Mouse (Mus musculus) ovary, postnatal 36 days (tissue): ENCODE results near the gene Eya2.
"Not testable (repeated sequence)": the region's sequence is repeated elsewhere in the genome, so short reads cannot be mapped to it uniquely, and the experiment has no call there.

Experiments
- DNase-seq: peaks from one replicate; pipeline ENCODE4 v3.0.0; 2022; ENCODE audit warnings: low spot score, mixed read lengths

Eya2 gene

GRCm38 (mm10) chr2:165594907-165595675 lies at the start of gene Eya2:
TSS of gene Eya2 (plus strand) at chr2:165595032.
- peak; percentile 58 for DNase-seq

GRCm38 (mm10) chr2:165545687-165546086 lies 49.1 kb upstream of the Eya2 start:
- DNase-seq = no peak

- DNase-seq = no peak
Measured at GRCm38 (mm10) chr2:165546341-165546740, 48.5 kb upstream of the Eya2 start.

GRCm38 (mm10) chr2:165547410-165547809 lies 47.4 kb upstream of the Eya2 start:
- no peak for DNase-seq

GRCm38 (mm10) chr2:165548627-165549026 lies 46.2 kb upstream of the Eya2 start:
- DNase-seq = no peak

- DNase-seq = not testable (repeated sequence)
Measured at GRCm38 (mm10) chr2:165550410-165550809, 44.4 kb upstream of the Eya2 start.

GRCm38 (mm10) chr2:165554066-165554465 lies 40.8 kb upstream of the Eya2 start:
- DNase-seq = no peak

GRCm38 (mm10) chr2:165557278-165557677 lies 37.6 kb upstream of the Eya2 start:
- DNase-seq = no peak

- DNase-seq = no peak
Measured at GRCm38 (mm10) chr2:165558916-165559315, 35.9 kb upstream of the Eya2 start.

GRCm38 (mm10) chr2:165559506-165560235 lies 35.2 kb upstream of the Eya2 start:
- DNase-seq = no peak

- no peak for DNase-seq
Measured at GRCm38 (mm10) chr2:165561861-165562260, 33.0 kb upstream of the Eya2 start.

GRCm38 (mm10) chr2:165563298-165564058 lies 31.4 kb upstream of the Eya2 start:
- peak; percentile 32 for DNase-seq

GRCm38 (mm10) chr2:165564101-165564500 lies 30.7 kb upstream of the Eya2 start:
- DNase-seq = no peak

GRCm38 (mm10) chr2:165564620-165565019 lies 30.2 kb upstream of the Eya2 start:
- no peak for DNase-seq

GRCm38 (mm10) chr2:165566898-165567297 lies 27.9 kb upstream of the Eya2 start:
- no peak for DNase-seq

GRCm38 (mm10) chr2:165567820-165568219 lies 27.0 kb upstream of the Eya2 start:
- DNase-seq = no peak

- no peak for DNase-seq
Measured at GRCm38 (mm10) chr2:165568911-165569310, 25.9 kb upstream of the Eya2 start.

GRCm38 (mm10) chr2:165571216-165571778 lies 23.5 kb upstream of the Eya2 start:
- DNase-seq = no peak

GRCm38 (mm10) chr2:165583044-165583443 lies 11.8 kb upstream of the Eya2 start:
- no peak for DNase-seq

GRCm38 (mm10) chr2:165583518-165583917 lies 11.3 kb upstream of the Eya2 start:
- no peak for DNase-seq

GRCm38 (mm10) chr2:165584563-165584962 lies 10.3 kb upstream of the Eya2 start:
- no peak for DNase-seq

- DNase-seq = no peak
Measured at GRCm38 (mm10) chr2:165590742-165591141, 4.1 kb upstream of the Eya2 start.
